Mouse (Mus musculus): Measurements from ENCODE around the gene Rsu1.

Gene Rsu1

GRCm38 (mm10) chr2:13038772-13039171, 232.4 kb downstream of the Rsu1 start:
- no peak for DNase-seq

Measured in kidney, adult 11 months (tissue).